Mouse (Mus musculus): Measurements from ENCODE around the gene Syt3. TPM values are rescaled to one million over a fixed set of nuclear protein-coding genes. Genes with fewer than 3 reads are reported as not detected.

The Syt3 gene
- total RNA-seq, 2 experiments from 2014 or later, result not detected

- no peak for ATAC-seq (replicated peaks; ENCODE audit: low FRiP score, poor library complexity, severe bottlenecking)
Measured at GRCm38 (mm10) chr7:44441648-44442109, 57.8 kb downstream of the Syt3 start.

DNA sequence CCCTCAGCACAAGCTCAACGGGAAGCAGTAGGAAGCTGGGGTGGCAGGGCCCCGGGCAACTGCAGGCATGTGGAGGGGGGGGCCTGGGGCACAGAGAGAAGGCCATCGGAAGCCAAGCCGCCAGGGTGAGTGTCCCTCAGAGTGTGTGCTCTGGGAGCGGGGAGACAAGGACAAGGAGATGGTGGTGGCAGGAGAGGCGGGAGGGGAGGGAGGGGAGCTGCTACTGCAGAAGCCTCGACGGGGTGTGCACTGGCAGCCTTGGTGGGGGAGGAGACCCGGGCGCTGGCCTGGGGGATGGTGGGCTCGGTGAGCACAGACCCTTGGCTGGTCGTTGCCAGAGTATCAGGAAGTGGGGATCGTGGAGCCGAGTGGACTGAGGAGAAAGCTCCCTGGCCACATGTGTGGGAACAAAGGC lies 58.5 kb downstream of the Syt3 start:
- no peak for ATAC-seq (replicated peaks; ENCODE audit: low FRiP score, poor library complexity, severe bottlenecking)

GRCm38 (mm10) chr7:44443268-44444173 lies 59.6 kb downstream of the Syt3 start:
- no peak for ATAC-seq (replicated peaks; ENCODE audit: low FRiP score, poor library complexity, severe bottlenecking)

DNA sequence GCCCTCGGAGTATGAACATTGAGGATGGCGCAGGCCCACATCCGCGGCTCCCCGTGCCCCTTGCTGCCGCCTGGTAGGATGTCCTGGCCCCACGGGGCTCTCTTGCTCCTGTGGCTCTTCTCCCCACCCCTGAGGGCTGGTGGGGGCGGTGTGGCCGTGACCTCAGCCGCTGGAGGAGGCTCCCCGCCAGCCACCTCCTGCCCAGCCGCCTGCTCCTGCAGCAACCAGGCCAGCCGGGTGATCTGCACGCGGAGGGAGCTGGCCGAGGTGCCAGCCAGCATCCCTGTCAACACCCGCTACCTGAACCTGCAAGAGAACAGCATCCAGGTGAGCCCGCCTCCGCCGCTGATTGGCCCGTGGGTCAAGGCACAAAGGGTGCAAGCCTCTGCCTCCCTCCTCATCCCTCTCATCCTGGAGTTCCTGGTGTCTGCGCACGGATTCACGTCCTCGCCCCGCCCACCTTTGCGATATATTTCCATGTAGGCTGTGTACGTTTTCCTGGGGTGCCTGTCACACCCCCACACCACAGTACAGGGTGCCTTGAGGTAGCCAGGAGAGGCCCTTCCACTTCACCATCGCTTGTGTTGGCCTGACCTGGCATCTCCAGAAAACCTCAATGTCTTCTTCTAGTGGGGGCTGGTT lies 61.1 kb downstream of the Syt3 start:
- ATAC-seq (replicated peaks; ENCODE audit: low FRiP score, poor library complexity, severe bottlenecking), result no peak

- ATAC-seq (replicated peaks; ENCODE audit: low FRiP score, poor library complexity, severe bottlenecking), result no peak
Measured at GRCm38 (mm10) chr7:44445528-44445923, 61.6 kb downstream of the Syt3 start.

DNA sequence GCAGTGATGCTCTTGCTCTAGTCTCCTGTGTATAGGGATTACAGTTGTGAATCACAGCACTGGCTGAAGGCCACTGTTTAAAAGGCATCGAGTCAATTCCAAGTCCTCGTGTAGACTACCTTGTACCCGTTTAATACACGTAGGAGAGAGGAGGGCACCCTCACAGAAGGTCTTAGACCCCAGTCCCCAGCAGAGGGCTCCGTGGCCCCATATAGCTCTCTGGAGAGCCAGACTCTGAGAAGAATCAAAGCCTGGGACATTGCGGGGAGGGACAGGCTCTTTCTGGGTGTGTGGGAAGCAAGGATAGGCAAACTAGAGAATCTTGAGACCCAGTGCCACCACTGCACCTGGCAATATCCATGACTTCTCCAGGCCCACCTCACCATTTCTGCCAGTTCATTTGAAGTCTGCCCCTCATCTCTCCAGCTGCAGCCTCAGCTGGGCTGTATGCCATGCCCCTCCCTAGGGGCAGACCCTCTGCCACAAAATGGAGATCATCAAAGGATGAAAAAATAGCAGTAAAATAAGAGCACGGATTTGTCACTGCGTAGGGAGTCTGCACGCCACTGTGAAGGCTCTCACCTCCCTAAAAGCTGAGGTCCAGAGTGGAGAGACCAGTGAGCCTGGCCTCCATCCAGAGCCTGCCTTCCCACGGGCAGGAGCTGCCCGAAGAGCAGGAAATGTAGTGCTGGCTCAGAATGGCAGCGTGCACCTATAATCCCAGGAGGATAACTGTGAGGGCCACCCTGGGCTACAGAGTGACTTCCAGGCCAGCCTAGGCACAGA lies 62.4 kb downstream of the Syt3 start:
- no peak for ATAC-seq (replicated peaks; ENCODE audit: low FRiP score, poor library complexity, severe bottlenecking)

Other genes starting within 250 kb of the Syt3 start
- not detected in 2 replicates for gene Klk1b16, start 247.3 kb upstream of the Syt3 start, total RNA-seq (2015; ENCODE audit: low replicate concordance)
- not detected in 2 replicates for gene Klk1b16, start 247.3 kb upstream of the Syt3 start, total RNA-seq (2017; ENCODE audit: low replicate concordance)
- gene Klk1b24, start 195.9 kb upstream of the Syt3 start, total RNA-seq (2015; ENCODE audit: low replicate concordance), result not detected in 2 replicates
- not detected in 2 replicates for gene Klk1b24, start 195.9 kb upstream of the Syt3 start, total RNA-seq (2017; ENCODE audit: low replicate concordance)
- gene Klk1b3, start 185.9 kb upstream of the Syt3 start, total RNA-seq (2015; ENCODE audit: low replicate concordance), result not detected in 2 replicates
- gene Klk1b3, start 185.9 kb upstream of the Syt3 start, total RNA-seq (2017; ENCODE audit: low replicate concordance), result not detected in 2 replicates
- not detected in 2 replicates for gene Klk1b4, start 176.7 kb upstream of the Syt3 start, total RNA-seq (2015; ENCODE audit: low replicate concordance)
- not detected in 2 replicates for gene Klk1b4, start 176.7 kb upstream of the Syt3 start, total RNA-seq (2017; ENCODE audit: low replicate concordance)
- gene Klk1b5, start 168.2 kb upstream of the Syt3 start, total RNA-seq (2015; ENCODE audit: low replicate concordance), result not detected in 2 replicates
- gene Klk1b5, start 168.2 kb upstream of the Syt3 start, total RNA-seq (2017; ENCODE audit: low replicate concordance), result not detected in 2 replicates
- gene Klk1, start 158.7 kb upstream of the Syt3 start, total RNA-seq (2015; ENCODE audit: low replicate concordance), result not detected in 2 replicates
- gene Klk1, start 158.7 kb upstream of the Syt3 start, total RNA-seq (2017; ENCODE audit: low replicate concordance), result not detected in 2 replicates
- not detected in 2 replicates for gene Gm36864, start 147.9 kb upstream of the Syt3 start, total RNA-seq (2015; ENCODE audit: low replicate concordance)
- not detected in 2 replicates for gene Gm36864, start 147.9 kb upstream of the Syt3 start, total RNA-seq (2017; ENCODE audit: low replicate concordance)
- not detected in 2 replicates for gene 1700028J19Rik, start 137.4 kb upstream of the Syt3 start, total RNA-seq (2015; ENCODE audit: low replicate concordance)
- gene 1700028J19Rik, start 137.4 kb upstream of the Syt3 start, total RNA-seq (2017; ENCODE audit: low replicate concordance), result 0.90 and 2.2 TPM in 2 replicates
- gene 2410002F23Rik, start 137.4 kb upstream of the Syt3 start, total RNA-seq (2015; ENCODE audit: low replicate concordance), result 16.6 and 17.6 TPM in 2 replicates
- 9.2 and 11.4 TPM in 2 replicates for gene 2410002F23Rik, start 137.4 kb upstream of the Syt3 start, total RNA-seq (2017; ENCODE audit: low replicate concordance)
- gene Acp4, start 126.7 kb upstream of the Syt3 start, total RNA-seq (2015; ENCODE audit: low replicate concordance), result not detected in 2 replicates
- gene Acp4, start 126.7 kb upstream of the Syt3 start, total RNA-seq (2017; ENCODE audit: low replicate concordance), result not detected in 2 replicates
- not detected in 2 replicates for gene Gm15517, start 122.7 kb upstream of the Syt3 start, total RNA-seq (2015; ENCODE audit: low replicate concordance)
- not detected in 2 replicates for gene Gm15517, start 122.7 kb upstream of the Syt3 start, total RNA-seq (2017; ENCODE audit: low replicate concordance)
- gene Clec11a, start 77.2 kb upstream of the Syt3 start, total RNA-seq (2015; ENCODE audit: low replicate concordance), result 2.5 TPM in 1 of 2 replicates, not detected in the other
- gene Clec11a, start 77.2 kb upstream of the Syt3 start, total RNA-seq (2017; ENCODE audit: low replicate concordance), result not detected in 2 replicates
- gene Shank1, start 73.8 kb upstream of the Syt3 start, total RNA-seq (2015; ENCODE audit: low replicate concordance), result not detected in 2 replicates
- gene Shank1, start 73.8 kb upstream of the Syt3 start, total RNA-seq (2017; ENCODE audit: low replicate concordance), result under 0.01 and 0.23 TPM in 2 replicates
- not detected in 2 replicates for gene 1700008O03Rik, start 1.7 kb downstream of the Syt3 start, total RNA-seq (2015; ENCODE audit: low replicate concordance)
- not detected in 2 replicates for gene 1700008O03Rik, start 1.7 kb downstream of the Syt3 start, total RNA-seq (2017; ENCODE audit: low replicate concordance)
- not detected in 2 replicates for gene Lrrc4b, start 44.9 kb downstream of the Syt3 start, total RNA-seq (2015; ENCODE audit: low replicate concordance)
- not detected in 2 replicates for gene Lrrc4b, start 44.9 kb downstream of the Syt3 start, total RNA-seq (2017; ENCODE audit: low replicate concordance)
- gene Aspdh, start 81.3 kb downstream of the Syt3 start, total RNA-seq (2015; ENCODE audit: low replicate concordance), result not detected in 2 replicates
- 1.4 TPM in 1 of 2 replicates, not detected in the other for gene Aspdh, start 81.3 kb downstream of the Syt3 start, total RNA-seq (2017; ENCODE audit: low replicate concordance)
- 130 and 183 TPM in 2 replicates for gene Josd2, start 83.9 kb downstream of the Syt3 start, total RNA-seq (2015; ENCODE audit: low replicate concordance)
- gene Josd2, start 83.9 kb downstream of the Syt3 start, total RNA-seq (2017; ENCODE audit: low replicate concordance), result 122 and 124 TPM in 2 replicates
- gene Emc10, start 112.4 kb downstream of the Syt3 start, total RNA-seq (2015; ENCODE audit: low replicate concordance), result 81.7 and 90.1 TPM in 2 replicates
- gene Emc10, start 112.4 kb downstream of the Syt3 start, total RNA-seq (2017; ENCODE audit: low replicate concordance), result 43.7 and 56.1 TPM in 2 replicates
- gene Fam71e1, start 112.5 kb downstream of the Syt3 start, total RNA-seq (2015; ENCODE audit: low replicate concordance), result not detected in 2 replicates
- gene Fam71e1, start 112.5 kb downstream of the Syt3 start, total RNA-seq (2017; ENCODE audit: low replicate concordance), result not detected in 2 replicates
- gene Mybpc2, start 140.6 kb downstream of the Syt3 start, total RNA-seq (2015; ENCODE audit: low replicate concordance), result 1.3 TPM in 1 of 2 replicates, not detected in the other
- not detected in 2 replicates for gene Mybpc2, start 140.6 kb downstream of the Syt3 start, total RNA-seq (2017; ENCODE audit: low replicate concordance)
- gene Spib, start 148.0 kb downstream of the Syt3 start, total RNA-seq (2015; ENCODE audit: low replicate concordance), result 24.3 and 27.0 TPM in 2 replicates
- gene Spib, start 148.0 kb downstream of the Syt3 start, total RNA-seq (2017; ENCODE audit: low replicate concordance), result 15.3 and 17.3 TPM in 2 replicates
- gene Pold1, start 164.7 kb downstream of the Syt3 start, total RNA-seq (2015; ENCODE audit: low replicate concordance), result 62.9 and 75.7 TPM in 2 replicates
- 39.6 and 53.8 TPM in 2 replicates for gene Pold1, start 164.7 kb downstream of the Syt3 start, total RNA-seq (2017; ENCODE audit: low replicate concordance)
- 57.3 and 105 TPM in 2 replicates for gene Nr1h2, start 169.8 kb downstream of the Syt3 start, total RNA-seq (2015; ENCODE audit: low replicate concordance)
- 59.3 and 81.4 TPM in 2 replicates for gene Nr1h2, start 169.8 kb downstream of the Syt3 start, total RNA-seq (2017; ENCODE audit: low replicate concordance)
- gene Napsa, start 188.3 kb downstream of the Syt3 start, total RNA-seq (2015; ENCODE audit: low replicate concordance), result 55.5 and 84.3 TPM in 2 replicates
- gene Napsa, start 188.3 kb downstream of the Syt3 start, total RNA-seq (2017; ENCODE audit: low replicate concordance), result 12.2 and 12.7 TPM in 2 replicates
- gene Kcnc3, start 206.6 kb downstream of the Syt3 start, total RNA-seq (2015; ENCODE audit: low replicate concordance), result not detected in 2 replicates
- not detected in 2 replicates for gene Kcnc3, start 206.6 kb downstream of the Syt3 start, total RNA-seq (2017; ENCODE audit: low replicate concordance)

All from erythroid progenitor cell, adult 5-6 weeks (primary cell).